Mouse (Mus musculus) CH12.LX (cell line): ENCODE measurements around the gene Apoa1. TPM values are rescaled to one million over a fixed set of nuclear protein-coding genes. Genes with fewer than 3 reads are reported as not detected.

Source experiments
- DNase-seq: peaks from one replicate; pipeline ENCODE4 v3.0.0-alpha.2; 2013; ENCODE audit errors: extremely low read depth
- H3K27ac ChIP-seq: 2 replicates; pipeline ENCODE4 v1.5.1; 2012; ENCODE audit warnings: low read depth, mild to moderate bottlenecking, control low read depth, moderate library complexity; ENCODE audit not compliant: insufficient read depth
- H3K27me3 ChIP-seq: replicated peaks from 2 replicates; pipeline ENCODE3; 2012; ENCODE audit warnings: inconsistent platforms
- H3K36me3 ChIP-seq, 2 experiments: replicated peaks in 1 of 2; 2 replicates each; pipeline versions ENCODE3 to v1.6.1; 2012; ENCODE audit warnings: inconsistent platforms in 1 of 2, low read length in 1 of 2, mild to moderate bottlenecking in 1 of 2, mixed read lengths in 1 of 2, moderate library complexity in 1 of 2; ENCODE audit not compliant: control insufficient read depth in 1 of 2, insufficient read depth in 1 of 2
- H3K4me1 ChIP-seq, 2 experiments: 2 replicates each; pipeline ENCODE4 v1.6.1; 2012; ENCODE audit warnings: inconsistent platforms in 1 of 2, moderate library complexity in 1 of 2; ENCODE audit not compliant: insufficient read depth in 2 of 2, control insufficient read depth in 1 of 2
- H3K4me2 ChIP-seq: 2 replicates; pipeline ENCODE4 v1.6.1; 2012; ENCODE audit warnings: low read depth, mild to moderate bottlenecking, control low read depth; ENCODE audit not compliant: poor library complexity, insufficient read depth, severe bottlenecking
- H3K4me3 ChIP-seq, 3 experiments: fragments of 150-350 bp in 1 of 3; sonication (generic) in 1 of 3; replicated peaks in 1 of 3; 2 replicates each; pipeline versions ENCODE3 to v1.5.1; 2011 to 2012; ENCODE audit warnings: low read depth in 2 of 3, low read length in 2 of 3, mild to moderate bottlenecking in 2 of 3, moderate library complexity in 2 of 3, control low read depth in 1 of 3, improper control_type of control experiment in 1 of 3, inconsistent platforms in 1 of 3, mixed read lengths in 1 of 3; ENCODE audit not compliant: poor library complexity in 1 of 3
- H3K79me2 ChIP-seq: replicated peaks from 2 replicates; pipeline ENCODE4 v1.6.1; 2012; ENCODE audit warnings: mild to moderate bottlenecking, moderate library complexity; ENCODE audit not compliant: control insufficient read depth, poor library complexity, insufficient read depth, severe bottlenecking; ENCODE audit errors: extremely low read depth
- H3K9ac ChIP-seq: 2 replicates; pipeline ENCODE4 v1.6.1; 2012; ENCODE audit warnings: low read depth, mild to moderate bottlenecking, control low read depth, moderate library complexity; ENCODE audit not compliant: insufficient read depth
- H3K9me3 ChIP-seq: replicated peaks from 2 replicates; pipeline ENCODE3; 2012; ENCODE audit warnings: low read length, inconsistent platforms, mixed read lengths
- CHD1 ChIP-seq: IDR thresholded peaks from 2 replicates; pipeline ENCODE4 v1.6.1; 2012; ENCODE audit warnings: low read depth, low read length, improper control_type of control experiment, inconsistent platforms
- CHD2 ChIP-seq: IDR thresholded peaks from 2 replicates; pipeline ENCODE4 v1.6.1; 2011; ENCODE audit warnings: low read length, improper control_type of control experiment
- CTCF ChIP-seq, 2 experiments: IDR thresholded peaks in 1 of 2; conservative IDR thresholded peaks in 1 of 2; 2 replicates each; pipeline ENCODE4 v1.5.1; 2011 to 2012; ENCODE audit warnings: low read depth in 2 of 2, low read length in 2 of 2, improper control_type of control experiment in 1 of 2, inconsistent platforms in 1 of 2, mild to moderate bottlenecking in 1 of 2, moderate library complexity in 1 of 2
- E2F4 ChIP-seq: IDR thresholded peaks from 2 replicates; pipeline ENCODE4 v1.6.1; 2011; ENCODE audit warnings: low read depth, low read length, improper control_type of control experiment; ENCODE audit not compliant: insufficient replicate concordance
- EP300 ChIP-seq: IDR thresholded peaks from 2 replicates; pipeline ENCODE4 v1.6.1; 2011; ENCODE audit warnings: low read length, improper control_type of control experiment
- ETS1 ChIP-seq: conservative IDR thresholded peaks from 2 replicates; pipeline ENCODE4 v1.6.1; 2012; ENCODE audit warnings: low read depth, mild to moderate bottlenecking, inconsistent platforms, low read length, improper control_type of control experiment, moderate library complexity
- GABPA ChIP-seq: IDR thresholded peaks from 2 replicates; pipeline ENCODE4 v1.6.1; 2012; ENCODE audit warnings: low read depth, low read length, improper control_type of control experiment, inconsistent platforms; ENCODE audit not compliant: insufficient replicate concordance
- HCFC1 ChIP-seq: IDR thresholded peaks from 2 replicates; pipeline ENCODE4 v1.6.1; 2012; ENCODE audit warnings: low read depth, mild to moderate bottlenecking, inconsistent platforms, low read length, improper control_type of control experiment
- IRF4 ChIP-seq: IDR thresholded peaks from 2 replicates; pipeline ENCODE4 v1.6.1; 2014; ENCODE audit warnings: low read depth, mild to moderate bottlenecking, inconsistent platforms, low read length, improper control_type of control experiment
- KAT2A ChIP-seq: IDR thresholded peaks from 2 replicates; pipeline ENCODE4 v1.6.1; 2012; ENCODE audit warnings: low read length, improper control_type of control experiment, inconsistent platforms; ENCODE audit not compliant: insufficient replicate concordance
- MAX ChIP-seq: IDR thresholded peaks from 2 replicates; pipeline ENCODE4 v1.6.1; 2011; ENCODE audit warnings: low read length, improper control_type of control experiment
- MAZ ChIP-seq: IDR thresholded peaks from 2 replicates; pipeline ENCODE4 v1.6.1; 2012; ENCODE audit warnings: low read depth, mild to moderate bottlenecking, inconsistent platforms, low read length, improper control_type of control experiment, moderate library complexity
- MEF2A ChIP-seq: IDR thresholded peaks from 2 replicates; pipeline ENCODE4 v1.6.1; 2014; ENCODE audit warnings: low read depth, mild to moderate bottlenecking, inconsistent platforms, low read length, improper control_type of control experiment, borderline replicate concordance
- MXI1 ChIP-seq: IDR thresholded peaks from 2 replicates; pipeline ENCODE4 v1.6.1; 2011; ENCODE audit warnings: mild to moderate bottlenecking, low read depth, low read length, improper control_type of control experiment
- NRF1 ChIP-seq: IDR thresholded peaks from 2 replicates; pipeline ENCODE4 v1.6.1; 2014; ENCODE audit warnings: low read depth, mild to moderate bottlenecking, inconsistent platforms, low read length, improper control_type of control experiment, moderate library complexity
- PAX5 ChIP-seq: IDR thresholded peaks from 2 replicates; pipeline ENCODE4 v1.6.1; 2012; ENCODE audit warnings: low read length, inconsistent platforms, mixed read lengths
- POLR2A ChIP-seq: IDR thresholded peaks from 2 replicates; pipeline ENCODE4 v1.6.1; 2011; ENCODE audit warnings: low read depth, mild to moderate bottlenecking, improper control_type of control experiment, low read length
- RAD21 ChIP-seq: IDR thresholded peaks from 2 replicates; pipeline ENCODE4 v1.6.1; 2011; ENCODE audit warnings: low read depth, mild to moderate bottlenecking, low read length, improper control_type of control experiment, moderate library complexity
- RCOR1 ChIP-seq: conservative IDR thresholded peaks from 2 replicates; pipeline ENCODE4 v1.6.1; 2012; ENCODE audit warnings: low read depth, mild to moderate bottlenecking, inconsistent platforms, low read length, improper control_type of control experiment
- SIN3A ChIP-seq: IDR thresholded peaks from 2 replicates; pipeline ENCODE4 v1.6.1; 2012; ENCODE audit warnings: low read length, improper control_type of control experiment, inconsistent platforms
- SMC3 ChIP-seq: IDR thresholded peaks from 2 replicates; pipeline ENCODE4 v1.6.1; 2011; ENCODE audit warnings: low read depth, low read length, improper control_type of control experiment
- TBP ChIP-seq: conservative IDR thresholded peaks from 2 replicates; pipeline ENCODE4 v1.6.1; 2011; ENCODE audit warnings: low read depth, low read length, improper control_type of control experiment
- TCF12 ChIP-seq: IDR thresholded peaks from 2 replicates; pipeline ENCODE4 v1.6.1; 2014; ENCODE audit warnings: low read depth, mild to moderate bottlenecking, inconsistent platforms, low read length, improper control_type of control experiment
- UBTF ChIP-seq: IDR thresholded peaks from 2 replicates; pipeline ENCODE4 v1.6.1; 2012; ENCODE audit warnings: low read depth, mild to moderate bottlenecking, inconsistent platforms, low read length, improper control_type of control experiment, moderate library complexity
- USF1 ChIP-seq: IDR thresholded peaks from 2 replicates; pipeline ENCODE4 v1.6.1; 2014; ENCODE audit warnings: low read depth, mild to moderate bottlenecking, inconsistent platforms, low read length, improper control_type of control experiment
- ZC3H11A ChIP-seq: IDR thresholded peaks from 2 replicates; pipeline ENCODE4 v1.6.1; 2012; ENCODE audit warnings: low read depth, mild to moderate bottlenecking, inconsistent platforms, low read length, improper control_type of control experiment
- ZKSCAN1 ChIP-seq: IDR thresholded peaks from 2 replicates; pipeline ENCODE4 v1.6.1; 2012; ENCODE audit warnings: low read depth, inconsistent platforms, low read length, improper control_type of control experiment, borderline replicate concordance
- ZNF384 ChIP-seq: IDR thresholded peaks from 2 replicates; pipeline ENCODE4 v1.6.1; 2012; ENCODE audit warnings: low read depth, low read length, improper control_type of control experiment, inconsistent platforms
- dilution Hi-C: fragments of 300-500 bp; cut with MboI; formaldehyde crosslinking; loops from 2 replicates; pipeline ENCODE4 v1.14.3; 2020; ENCODE audit warnings: low sequenced_read_pairs; ENCODE audit not compliant: extremely low pct_unique_long_range_greater_than_20kb, extremely low pct_ligation_motif_present
- in situ Hi-C: fragments of 300-500 bp; cut with MboI; formaldehyde crosslinking; loops from 3 replicates; pipeline ENCODE4 v1.14.3; 2019; ENCODE audit warnings: low sequenced_read_pairs, low pct_ligation_motif_present, low pct_unique_long_range_greater_than_20kb, mixed read lengths
- polyA plus RNA-seq: library from polyadenylated mRNA; unstranded; fragments of >175 nt; gene quantifications from 2 replicates; pipeline ENCODE4 v1.2.1, GENCODE M21; 2012; ENCODE audit warnings: low read depth; ENCODE audit not compliant: insufficient read length
- total RNA-seq, 2 experiments: library from RNA; depleted of rRNA; stranded (reverse); fragments of 300-350 nt in 1 of 2; fragments of >200 nt in 1 of 2; gene quantifications; 2 replicates each; pipeline ENCODE4 v1.2.3; 2012 to 2014

Gene Apoa1
- total and polyA plus RNA-seq, 3 experiments: not detected

DNA sequence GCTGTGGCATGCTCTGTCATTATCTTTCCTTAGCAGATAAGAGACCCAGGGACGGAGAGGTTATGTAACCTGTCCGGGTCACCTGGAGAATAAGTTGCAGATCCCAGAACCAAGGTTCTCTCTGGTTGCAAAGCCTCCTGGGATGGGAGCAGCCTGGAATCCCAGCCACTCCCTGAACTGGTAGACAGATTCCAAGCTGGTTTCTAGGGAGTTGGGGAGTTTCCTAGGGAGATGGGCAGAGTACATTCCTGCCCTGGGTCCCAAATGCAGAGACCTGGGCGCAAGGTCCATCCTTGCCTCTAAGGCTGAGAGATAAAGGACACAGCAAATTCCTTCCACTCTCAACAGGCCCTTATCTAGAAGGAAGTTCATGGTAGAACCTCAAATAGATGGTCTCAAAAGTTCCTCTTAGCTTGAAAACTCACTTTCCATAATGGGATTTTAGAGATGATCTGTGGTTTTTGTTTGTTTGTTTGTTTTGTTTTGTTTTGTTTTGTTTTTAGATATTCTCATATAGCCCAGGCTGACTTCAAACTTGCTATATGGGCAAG, 1.2 kb upstream of the Apoa1 start:
- peaks cover 0 to 6% of the 10 kb centered on the region in 2 experiments; a peak in 2 of 4 replicates for H3K4me1 ChIP-seq
- no peak for DNase-seq
- dilution Hi-C loops (no loop called here), in situ Hi-C loops (no loop called here)
- H3K27me3 ChIP-seq: peaks cover 12% of the 10 kb centered on the region
- H3K79me2 ChIP-seq: no peaks in the 10 kb centered on the region
- TF ChIP-seq POLR2A (no peak), KAT2A (no peak), TCF12 (no peak), RCOR1 (no peak), MXI1 (no peak), MEF2A (no peak), HCFC1 (no peak), PAX5 (no peak), TBP (no peak), CHD1 (no peak), ZKSCAN1 (no peak), GABPA (no peak), CHD2 (no peak), MAZ (no peak), RAD21 (no peak), SIN3A (no peak), EP300 (no peak), ETS1 (no peak), ZC3H11A (no peak)
- no peak overlapping the region for H3K4me3 ChIP-seq
- no peak overlapping the region for H3K4me2 ChIP-seq
- no peaks in the 10 kb centered on the region for H3K9me3 ChIP-seq
- no peak overlapping the region for H3K9ac ChIP-seq
- H3K27ac ChIP-seq: no peak overlapping the region
- H3K36me3 ChIP-seq: peaks cover 7 to 29% of the 10 kb centered on the region in 2 experiments

DNA sequence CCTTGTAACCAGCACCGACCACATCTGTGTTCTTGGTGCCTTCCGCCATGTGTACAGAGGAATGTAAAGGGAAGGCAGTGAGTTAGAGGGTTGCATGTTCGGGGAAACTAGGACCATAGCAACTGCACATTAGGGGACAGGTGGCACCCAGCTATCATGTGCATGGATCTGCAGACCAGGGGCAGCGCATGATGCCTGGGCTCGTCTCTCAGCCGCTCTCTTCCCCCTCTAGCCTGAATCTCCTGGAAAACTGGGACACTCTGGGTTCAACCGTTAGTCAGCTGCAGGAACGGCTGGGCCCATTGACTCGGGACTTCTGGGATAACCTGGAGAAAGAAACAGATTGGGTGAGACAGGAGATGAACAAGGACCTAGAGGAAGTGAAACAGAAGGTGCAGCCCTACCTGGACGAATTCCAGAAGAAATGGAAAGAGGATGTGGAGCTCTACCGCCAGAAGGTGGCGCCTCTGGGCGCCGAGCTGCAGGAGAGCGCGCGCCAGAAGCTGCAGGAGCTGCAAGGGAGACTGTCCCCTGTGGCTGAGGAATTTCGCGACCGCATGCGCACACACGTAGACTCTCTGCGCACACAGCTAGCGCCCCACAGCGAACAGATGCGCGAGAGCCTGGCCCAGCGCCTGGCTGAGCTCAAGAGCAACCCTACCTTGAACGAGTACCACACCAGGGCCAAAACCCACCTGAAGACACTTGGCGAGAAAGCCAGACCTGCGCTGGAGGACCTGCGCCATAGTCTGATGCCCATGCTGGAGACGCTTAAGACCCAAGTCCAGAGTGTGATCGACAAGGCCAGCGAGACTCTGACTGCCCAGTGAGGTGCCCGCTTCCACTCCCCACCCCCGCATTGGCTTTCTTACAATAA, 1.4 kb downstream of the Apoa1 start:
- Histone ChIP-seq H3K4me1 (peaks cover 0 to 6% of the 10 kb centered on the region in 2 experiments; a peak in 2 of 4 replicates), H3K9ac (no peak overlapping the region), H3K79me2 (no peaks in the 10 kb centered on the region), H3K36me3 (peaks cover 0 to 5% of the 10 kb centered on the region in 2 experiments), H3K4me3 (no peak overlapping the region), H3K9me3 (no peaks in the 10 kb centered on the region), H3K4me2 (peak overlapping the region; percentile 9), H3K27me3 (peaks cover 22% of the 10 kb centered on the region), H3K27ac (no peak overlapping the region)
- dilution Hi-C loops (no loop called here), in situ Hi-C loops (no loop called here)
- TF ChIP-seq SMC3: peak; percentile 78
- TF ChIP-seq HCFC1: no peak
- no peak for TF ChIP-seq MAZ
- TF ChIP-seq ZNF384: no peak
- TF ChIP-seq RAD21: peak; percentile 41
- TF ChIP-seq IRF4: peak; percentile 64; the same call in 1 of the 2 replicates
- TF ChIP-seq E2F4: no peak; the same call in 1 of the 2 replicates
- no peak for TF ChIP-seq PAX5
- TF ChIP-seq UBTF: no peak
- TF ChIP-seq TCF12: no peak
- TF ChIP-seq CHD1: no peak
- peak; percentile 28 to 79 for TF ChIP-seq CTCF (conservative IDR thresholded peaks at IDR 0.05 in 1 of 2, IDR thresholded peaks at IDR 0.05 in 1 of 2; ENCODE audit: low read depth in 2 of 2, low read length in 2 of 2)
- no peak for TF ChIP-seq CHD2
- peak; percentile 77 for TF ChIP-seq NRF1
- no peak for TF ChIP-seq POLR2A
- no peak for TF ChIP-seq USF1
- no peak for TF ChIP-seq MAX
- DNase-seq: peak; percentile 40
